Mouse (Mus musculus): ENCODE measurements around the gene Phlda3. TPM values are rescaled to one million over a fixed set of nuclear protein-coding genes. Genes with fewer than 3 reads are reported as not detected.
A peak's percentile ranks its signal among the peaks of the same experiment; 100 is the strongest.

Gene Phlda3
- total RNA-seq, 2 experiments from 2014 or later = 11.2 to 12.9 TPM

- intact Hi-C loops (cut with DNase I) = loop anchor here (5.0 kb wide), 1 partner anchor 68 kb away; the partner anchor contains the start of gene Csrp1
- peak; percentile 80 for DNase-seq
Measured at GRCm38 (mm10) chr1:135789815-135790214, 23.9 kb downstream of the Phlda3 start.

GRCm38 (mm10) chr1:135792143-135792939, 26.4 kb downstream of the Phlda3 start:
- no peak for DNase-seq
- intact Hi-C loops (cut with DNase I) = no loop called here

- no peak for DNase-seq
- intact Hi-C loops (cut with DNase I) = no loop called here
Measured at GRCm38 (mm10) chr1:135793370-135794215, 27.7 kb downstream of the Phlda3 start.

GRCm38 (mm10) chr1:135794216-135795134, 28.6 kb downstream of the Phlda3 start:
- intact Hi-C loops (cut with DNase I) = no loop called here

GRCm38 (mm10) chr1:135798492-135798891, 32.6 kb downstream of the Phlda3 start:
- intact Hi-C loops (cut with DNase I) = no loop called here

More at GRCm38 (mm10) chr1:135794216-135795134, 28.6 kb downstream of the Phlda3 start:
- no peak for DNase-seq

GRCm38 (mm10) chr1:135799109-135799627, 33.2 kb downstream of the Phlda3 start:
- intact Hi-C loops (cut with DNase I) = no loop called here
- no peak for DNase-seq

More at GRCm38 (mm10) chr1:135798492-135798891, 32.6 kb downstream of the Phlda3 start:
- DNase-seq = no peak

- intact Hi-C loops (cut with DNase I) = no loop called here
- DNase-seq = peak; percentile 54
Measured at GRCm38 (mm10) chr1:135800192-135800950, 34.5 kb downstream of the Phlda3 start.

GRCm38 (mm10) chr1:135807546-135807945, 41.6 kb downstream of the Phlda3 start:
- DNase-seq = no peak
- intact Hi-C loops (cut with DNase I) = no loop called here

GRCm38 (mm10) chr1:135810180-135810579, 44.3 kb downstream of the Phlda3 start:
- intact Hi-C loops (cut with DNase I) = no loop called here
- DNase-seq = no peak

- intact Hi-C loops (cut with DNase I) = no loop called here
- DNase-seq = peak; percentile 83
Measured at GRCm38 (mm10) chr1:135811016-135811646, 45.2 kb downstream of the Phlda3 start.

- intact Hi-C loops (cut with DNase I) = no loop called here
- no peak for DNase-seq
Measured at GRCm38 (mm10) chr1:135812205-135812604, 46.3 kb downstream of the Phlda3 start.

GRCm38 (mm10) chr1:135812618-135813017, 46.7 kb downstream of the Phlda3 start:
- DNase-seq = no peak
- intact Hi-C loops (cut with DNase I) = no loop called here

- no peak for DNase-seq
- intact Hi-C loops (cut with DNase I) = no loop called here
Measured at GRCm38 (mm10) chr1:135813071-135813470, 47.2 kb downstream of the Phlda3 start.

GRCm38 (mm10) chr1:135813687-135814395, 47.9 kb downstream of the Phlda3 start:
- DNase-seq = no peak
- intact Hi-C loops (cut with DNase I) = no loop called here

- no peak for DNase-seq
- intact Hi-C loops (cut with DNase I) = no loop called here
Measured at GRCm38 (mm10) chr1:135814531-135814930, 48.6 kb downstream of the Phlda3 start.

GRCm38 (mm10) chr1:135817595-135817994, 51.7 kb downstream of the Phlda3 start:
- DNase-seq = no peak
- intact Hi-C loops (cut with DNase I) = no loop called here

- no peak for DNase-seq
- intact Hi-C loops (cut with DNase I) = no loop called here
Measured at GRCm38 (mm10) chr1:135818481-135819086, 52.7 kb downstream of the Phlda3 start, which contains the start of gene Lad1. Gene Lad1, plus strand, starts transcription at chr1:135818598.

All from left cerebral cortex, postnatal 4 days (tissue).